Mouse (Mus musculus): ENCODE data around the gene Ptprt.

GRCm38 (mm10) chr2:162349047-162349446 is 311.9 kb downstream of the Ptprt start:
- TF ChIP-seq CTCF (IDR thresholded peaks at IDR 0.05) (no peak), POLR2A (IDR thresholded peaks at IDR 0.05; ENCODE audit: insufficient read depth, low read depth, low read length) (no peak)

All from heart, adult 2 months (tissue).